Mouse (Mus musculus) brain, embryonic 14.5 days (tissue): ENCODE results near the gene Fam71e1. TPM values are rescaled to one million over a fixed set of nuclear protein-coding genes. Genes with fewer than 3 reads are reported as not detected.

Experiments used
- DNase-seq: peaks from one replicate; pipeline ENCODE4 v3.0.0-alpha.2; 2011; ENCODE audit warnings: low read depth
- CTCF ChIP-seq: fragments of 200-500 bp; IDR thresholded peaks from 2 replicates; pipeline ENCODE4 v1.5.1; 2012; ENCODE audit warnings: inconsistent platforms, mild to moderate bottlenecking, moderate library complexity, borderline replicate concordance; ENCODE audit not compliant: insufficient read depth, insufficient read length; ENCODE audit errors: extremely low read depth
- POLR2A ChIP-seq: fragments of 200-500 bp; IDR thresholded peaks from 2 replicates; pipeline ENCODE4 v1.6.1; 2012; ENCODE audit warnings: mild to moderate bottlenecking, inconsistent platforms, borderline replicate concordance; ENCODE audit not compliant: poor library complexity, insufficient read depth, insufficient read length, severe bottlenecking; ENCODE audit errors: extremely low read depth
- polyA plus RNA-seq: library from polyadenylated mRNA; depleted of rRNA; stranded (reverse); fragments of >200 nt; gene quantifications from 2 replicates; pipeline ENCODE4 v1.2.3, GENCODE M21; 2012; rRNA removed

Fam71e1 gene
- polyA plus RNA-seq, result 31.7 and 47.3 TPM in 2 replicates

DNA sequence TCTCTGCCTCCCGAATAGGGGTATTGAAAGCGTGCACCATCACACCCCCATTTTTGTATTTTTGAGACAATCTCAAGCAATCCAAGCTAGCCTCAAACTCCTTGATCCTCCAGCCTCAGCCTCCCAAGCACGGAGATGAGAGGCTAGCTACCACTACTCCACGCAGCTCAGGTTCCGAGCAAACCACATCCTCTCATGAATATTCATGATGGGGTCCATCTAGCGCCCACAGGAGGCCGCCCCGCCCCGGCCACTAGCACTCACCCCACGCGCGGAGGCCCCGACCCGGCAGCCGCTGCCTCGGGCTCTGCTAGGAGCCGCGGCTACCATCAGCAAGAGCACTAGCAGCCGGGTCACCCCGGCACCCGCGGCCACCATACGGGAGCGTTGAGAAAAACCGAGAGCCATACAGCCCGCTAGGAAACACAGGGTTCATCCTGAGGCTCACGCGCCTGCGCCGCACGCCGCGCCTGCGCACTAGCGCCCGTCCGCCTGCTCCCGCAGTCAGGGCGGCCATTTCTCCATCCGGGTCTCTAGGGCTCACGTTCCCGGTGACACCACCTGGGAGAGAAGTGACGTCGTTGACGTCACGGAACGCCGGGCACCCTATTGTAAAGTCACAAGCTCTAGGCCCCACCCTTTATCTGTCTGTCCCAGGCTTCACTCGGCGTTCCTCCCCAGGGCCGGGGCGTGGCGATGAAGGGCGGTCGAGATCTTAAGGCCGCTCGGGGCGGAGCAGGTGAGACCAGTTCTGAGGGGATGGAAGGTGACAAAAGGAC is at the start of gene Fam71e1, which contains the start of gene Emc10:
Fam71e1 (plus strand) TSS at position 590 of the 779 bp plus-strand sequence.
Emc10 (minus strand) TSS at position 538 of the 779 bp plus-strand sequence.
- TF ChIP-seq POLR2A, result peak; percentile 71
- no peak for TF ChIP-seq CTCF

DNA sequence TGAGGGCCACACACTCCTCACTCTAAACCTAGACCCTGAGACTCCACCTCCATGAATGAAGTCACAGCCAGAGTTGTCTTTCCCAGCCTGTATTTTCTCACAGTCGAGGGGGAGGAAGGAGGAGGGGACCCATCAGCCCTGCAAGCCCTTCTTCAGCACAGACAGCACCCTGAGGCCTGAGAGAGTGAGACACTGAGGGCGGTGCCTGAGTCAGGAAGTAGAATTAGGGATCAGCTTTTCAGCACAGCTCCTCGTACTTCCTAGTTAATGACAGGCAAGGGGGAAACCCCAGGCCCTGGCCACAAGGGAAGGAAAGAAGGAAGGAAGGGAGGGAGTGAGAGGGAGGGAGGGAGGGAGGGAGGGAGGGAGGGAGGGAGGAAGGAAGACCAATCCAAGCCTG is 43.1 kb upstream of the Fam71e1 start:
- TF ChIP-seq POLR2A, result no peak
- DNase-seq, result no peak

More for the DNA sequence above, at the start of gene Fam71e1, which contains the start of gene Emc10:
- peak; percentile 99 for DNase-seq

GRCm38 (mm10) chr7:44456302-44456701 is 40.1 kb upstream of the Fam71e1 start:
- no peak for DNase-seq
- no peak for TF ChIP-seq CTCF
- TF ChIP-seq POLR2A, result no peak

- TF ChIP-seq CTCF (no peak), POLR2A (no peak)
- no peak for DNase-seq
Measured at GRCm38 (mm10) chr7:44460067-44460466, 36.3 kb upstream of the Fam71e1 start.

GRCm38 (mm10) chr7:44460767-44461502 is 35.4 kb upstream of the Fam71e1 start:
- no peak for DNase-seq
- TF ChIP-seq POLR2A (no peak), CTCF (no peak)

DNA sequence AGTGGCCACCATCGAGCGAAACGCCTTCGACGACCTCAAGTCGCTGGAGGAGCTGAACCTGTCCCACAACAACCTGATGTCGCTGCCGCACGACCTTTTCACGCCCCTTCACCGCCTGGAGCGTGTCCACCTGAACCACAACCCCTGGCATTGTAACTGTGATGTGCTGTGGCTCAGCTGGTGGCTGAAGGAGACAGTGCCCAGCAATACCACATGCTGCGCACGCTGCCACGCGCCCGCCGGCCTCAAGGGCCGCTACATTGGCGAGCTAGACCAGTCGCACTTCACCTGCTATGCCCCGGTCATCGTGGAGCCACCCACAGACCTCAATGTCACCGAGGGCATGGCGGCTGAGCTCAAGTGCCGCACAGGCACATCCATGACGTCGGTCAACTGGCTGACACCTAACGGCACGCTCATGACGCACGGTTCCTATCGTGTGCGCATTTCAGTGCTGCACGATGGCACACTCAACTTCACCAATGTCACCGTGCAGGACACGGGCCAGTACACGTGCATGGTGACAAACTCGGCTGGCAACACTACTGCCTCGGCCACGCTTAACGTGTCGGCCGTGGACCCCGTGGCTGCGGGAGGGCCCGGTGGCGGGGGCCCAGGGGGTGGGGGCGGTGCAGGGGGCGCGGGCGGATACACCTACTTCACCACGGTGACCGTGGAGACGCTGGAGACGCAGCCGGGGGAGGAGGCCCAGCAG is 34.7 kb upstream of the Fam71e1 start:
- no peak for DNase-seq
- TF ChIP-seq CTCF (no peak), POLR2A (no peak)

GRCm38 (mm10) chr7:44462218-44463055 is 33.9 kb upstream of the Fam71e1 start:
- no peak for DNase-seq
- TF ChIP-seq POLR2A, result no peak
- TF ChIP-seq CTCF, result peak; percentile 40; the same call in 1 of the 2 replicates

- DNase-seq, result no peak
- TF ChIP-seq CTCF (no peak), POLR2A (no peak)
Measured at GRCm38 (mm10) chr7:44463056-44463425, 33.3 kb upstream of the Fam71e1 start.

- DNase-seq, result no peak
- TF ChIP-seq POLR2A (no peak), CTCF (no peak)
Measured at GRCm38 (mm10) chr7:44463556-44464225, 32.7 kb upstream of the Fam71e1 start.

- TF ChIP-seq POLR2A (no peak), CTCF (no peak)
- peak; percentile 92 for DNase-seq
Measured at GRCm38 (mm10) chr7:44464511-44464910, 31.9 kb upstream of the Fam71e1 start.
